Mouse (Mus musculus): ENCODE measurements around the gene Fbxl7.

- TF ChIP-seq CTCF (IDR thresholded peaks at IDR 0.05) (no peak), EP300 (IDR thresholded peaks at IDR 0.05) (no peak)
Measured at GRCm38 (mm10) chr15:26885979-26886378, 9.4 kb downstream of the Fbxl7 start.

All from lung, postnatal 0 days (tissue).